Mouse (Mus musculus) forebrain, embryonic 11.5 days (tissue): ENCODE data around the gene Timp2. TPM values are rescaled to one million over a fixed set of nuclear protein-coding genes. Genes with fewer than 3 reads are reported as not detected.
"Not testable (repeated sequence)": the region's sequence is repeated elsewhere in the genome, so short reads cannot be mapped to it uniquely, and the experiment has no call there.

ENCODE experiments used
- ATAC-seq: fragments of 200-750 bp; cut with Nextera tagmentation; replicated peaks from 2 replicates; pipeline ENCODE4 v1.8.0; 2017; ENCODE audit warnings: moderate TSS enrichment; ENCODE audit not compliant: low FRiP score
- DNase-seq: peaks from one replicate; pipeline ENCODE4 v3.0.0-alpha.2; 2017; ENCODE audit warnings: low spot score
- H3K27ac ChIP-seq: fragments of 300-500 bp; sonication (generic); 2 replicates; pipeline ENCODE4 v1.5.1; 2014; ENCODE audit warnings: low read depth, low read length
- H3K27me3 ChIP-seq: fragments of 300-500 bp; sonication (generic); 2 replicates; pipeline ENCODE4 v1.6.1; 2014; ENCODE audit warnings: mild to moderate bottlenecking, low read length, mixed read lengths; ENCODE audit not compliant: control insufficient read depth, insufficient read depth
- H3K36me3 ChIP-seq: fragments of 300-500 bp; sonication (generic); 2 replicates; pipeline ENCODE4 v1.6.1; 2014; ENCODE audit warnings: mild to moderate bottlenecking, low read length, moderate library complexity, mixed read lengths; ENCODE audit not compliant: control insufficient read depth, insufficient read depth
- H3K4me1 ChIP-seq: fragments of 300-500 bp; sonication (generic); replicated peaks from 2 replicates; pipeline ENCODE4 v1.6.1; 2014; ENCODE audit warnings: low read length, mixed read lengths; ENCODE audit not compliant: control insufficient read depth, insufficient read depth
- H3K4me2 ChIP-seq: fragments of 300-500 bp; sonication (generic); 2 replicates; pipeline ENCODE4 v1.6.1; 2014; ENCODE audit warnings: low read depth, mild to moderate bottlenecking, low read length, moderate library complexity, mixed read lengths; ENCODE audit not compliant: severe bottlenecking
- H3K4me3 ChIP-seq: fragments of 300-500 bp; sonication (generic); 2 replicates; pipeline ENCODE4 v1.5.1; 2014; ENCODE audit warnings: low read depth, low read length
- H3K9ac ChIP-seq: fragments of 300-500 bp; sonication (generic); 2 replicates; pipeline ENCODE4 v1.6.1; 2014; ENCODE audit warnings: low read length
- H3K9me3 ChIP-seq: fragments of 300-500 bp; sonication (generic); 2 replicates; pipeline ENCODE4 v1.6.1; 2016; ENCODE audit warnings: low read length, mixed read lengths; ENCODE audit not compliant: control insufficient read depth
- WGBS: fragments of 180-500 bp; shearing (Covaris S2); extraction: QIAGEN DNeasy Blood & Tissue Kit; methylation state at CpG from one replicate; pipeline ENCODE4 v1.1.7; 2014; 5-methylcytosine and 5-hydroxymethylcytosine counted together
- polyA plus RNA-seq: library from polyadenylated mRNA; unstranded; fragments of >200 nt; fragmentation: Nextera tagmentation; extraction: Ambion mirVana; gene quantifications from 2 replicates; pipeline ENCODE4 v1.2.1, GENCODE M21; 2014

The Timp2 gene
- polyA plus RNA-seq, 1 experiment from 2014 or later = 48.0 TPM

DNA sequence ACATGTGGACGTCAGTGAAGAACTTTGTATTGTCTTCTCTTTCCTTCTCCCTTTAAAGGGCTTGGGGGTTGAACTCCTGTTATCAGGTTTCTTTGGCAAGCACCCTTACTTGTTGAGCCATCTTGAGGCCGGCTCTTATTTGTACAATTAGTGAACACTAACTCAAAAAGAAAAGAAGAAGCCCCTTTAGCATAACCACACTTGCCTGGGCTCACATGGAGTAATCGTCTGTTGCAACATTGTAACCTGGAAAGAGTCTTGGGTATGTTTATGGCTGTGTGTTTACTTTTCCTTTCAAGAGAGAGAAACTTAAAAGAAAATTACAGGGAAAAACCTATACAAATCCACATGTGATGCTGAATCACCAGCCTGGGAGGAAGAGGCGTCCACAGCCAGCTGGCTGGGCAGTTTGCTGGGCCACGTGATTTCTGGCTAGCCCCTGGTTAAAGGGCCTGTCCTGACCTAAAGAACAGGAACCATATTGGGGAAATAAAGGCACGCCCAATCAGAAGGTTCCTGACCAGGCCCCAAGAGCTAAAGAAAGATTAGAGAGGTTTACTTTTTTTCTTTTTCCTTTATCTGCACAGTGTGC is 43.3 kb downstream of the Timp2 start:
- H3K27ac ChIP-seq = no peak overlapping the region
- no peak overlapping the region for H3K4me3 ChIP-seq
- no peak for DNase-seq
- no peaks in the 10 kb centered on the region for H3K4me1 ChIP-seq
- peaks cover 4% of the 10 kb centered on the region for H3K36me3 ChIP-seq
- no peak overlapping the region for H3K4me2 ChIP-seq
- 79% methylated on average over 6 of the region's 6 CpGs for WGBS
- H3K9ac ChIP-seq = no peak overlapping the region
- H3K9me3 ChIP-seq = no peaks in the 10 kb centered on the region; the same call in 1 of the 2 replicates
- no peaks in the 10 kb centered on the region for H3K27me3 ChIP-seq
- no peak for ATAC-seq

DNA sequence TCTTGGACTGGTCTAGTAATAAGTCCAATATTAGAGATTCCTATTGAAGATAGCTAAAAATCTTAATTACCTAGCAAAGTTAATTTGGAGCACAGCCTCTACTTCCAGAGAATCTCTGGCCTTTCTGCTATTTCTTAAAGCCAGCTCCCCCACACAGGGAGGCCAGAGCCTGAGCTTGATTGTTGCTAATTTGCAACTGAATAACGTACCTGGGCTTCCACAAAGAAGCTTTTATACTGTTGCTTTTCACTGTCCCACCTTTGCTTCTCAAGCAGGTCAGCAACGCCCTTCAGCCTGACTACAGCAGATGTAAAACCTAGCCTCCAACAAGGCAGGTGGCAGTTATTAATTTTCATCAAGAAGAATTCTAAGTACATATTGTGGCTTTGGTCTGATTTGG is 47.6 kb downstream of the Timp2 start:
- not testable (repeated sequence) for ATAC-seq, H3K36me3 ChIP-seq, H3K4me1 ChIP-seq, H3K27ac ChIP-seq, H3K4me3 ChIP-seq, H3K9ac ChIP-seq, DNase-seq, H3K4me2 ChIP-seq, H3K9me3 ChIP-seq, H3K27me3 ChIP-seq
- 91% methylated on average over 2 of the region's 2 CpGs for WGBS

DNA sequence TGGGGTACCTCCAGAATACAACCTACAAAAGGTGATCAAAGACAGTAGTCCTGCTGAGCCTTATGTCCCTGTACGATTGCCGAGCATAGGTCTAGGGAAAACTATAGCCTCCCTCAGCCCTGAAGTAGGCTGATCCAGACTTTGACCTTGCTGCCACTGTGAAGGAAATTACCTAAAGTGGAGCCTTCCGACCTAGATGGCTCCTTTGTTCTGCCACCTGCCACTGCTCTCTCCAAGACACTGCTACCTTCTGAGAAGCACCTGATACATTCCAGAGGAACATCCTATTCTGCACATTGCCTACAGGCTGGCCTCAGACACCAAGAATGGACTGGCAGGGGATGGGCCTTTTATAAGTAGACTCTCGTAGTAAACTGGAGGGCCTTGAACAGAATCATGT is 51.6 kb downstream of the Timp2 start:
- H3K9me3 ChIP-seq, H3K4me2 ChIP-seq, H3K36me3 ChIP-seq, H3K9ac ChIP-seq, H3K4me1 ChIP-seq, H3K27ac ChIP-seq, ATAC-seq, DNase-seq, H3K4me3 ChIP-seq, H3K27me3 ChIP-seq: not testable (repeated sequence)
- 96% methylated on average over 4 of the region's 4 CpGs for WGBS

DNA sequence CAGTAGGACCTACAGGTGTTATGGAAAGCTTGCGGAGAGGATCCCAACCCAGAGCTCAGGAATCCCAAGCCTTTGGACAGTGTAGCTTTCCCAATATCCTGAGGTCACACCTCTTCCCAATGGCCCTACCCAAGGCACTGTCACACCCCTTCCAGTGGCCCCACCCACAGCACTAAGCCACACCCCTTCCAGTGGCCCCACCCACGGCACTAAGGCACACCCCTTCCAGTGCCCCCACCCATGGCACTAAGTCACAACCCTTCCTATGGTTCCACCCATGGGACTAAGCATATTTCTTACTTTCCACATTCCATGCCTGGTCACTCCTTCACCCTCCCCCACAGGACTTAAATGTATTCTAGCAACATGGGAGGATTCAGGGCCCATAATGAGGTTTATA is 56.7 kb downstream of the Timp2 start:
- Histone ChIP-seq H3K36me3 (no peaks in the 10 kb centered on the region), H3K27me3 (no peaks in the 10 kb centered on the region), H3K9me3 (no peaks in the 10 kb centered on the region), H3K9ac (no peak overlapping the region), H3K4me2 (no peak overlapping the region), H3K27ac (no peak overlapping the region), H3K4me3 (no peak overlapping the region), H3K4me1 (no peaks in the 10 kb centered on the region)
- DNase-seq (no peak), ATAC-seq (no peak)
- WGBS = 81% methylated on average over 2 of the region's 2 CpGs

DNA sequence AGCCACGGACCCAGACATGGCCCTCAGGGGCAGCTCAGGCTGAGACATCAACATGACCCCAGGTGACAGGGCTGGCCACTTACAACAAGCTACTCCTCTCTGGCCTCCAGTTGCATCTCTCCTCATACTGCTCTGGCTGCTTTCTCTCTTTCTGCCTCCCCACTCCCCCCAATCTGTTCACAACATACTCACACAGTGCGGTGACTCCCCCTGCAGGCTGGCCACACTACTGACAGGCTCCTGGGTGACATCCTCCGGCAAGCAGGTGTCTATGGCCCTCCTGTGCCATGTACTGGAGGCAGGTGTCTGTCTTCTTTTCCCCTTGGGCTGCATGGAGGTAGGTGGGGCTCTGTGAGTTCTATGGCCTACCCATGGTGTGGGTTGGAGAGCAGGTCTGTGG is 57.6 kb downstream of the Timp2 start:
- Histone ChIP-seq H3K36me3 (no peaks in the 10 kb centered on the region), H3K9me3 (no peaks in the 10 kb centered on the region), H3K4me3 (no peak overlapping the region), H3K4me2 (no peak overlapping the region), H3K4me1 (no peaks in the 10 kb centered on the region), H3K27ac (no peak overlapping the region), H3K9ac (no peak overlapping the region), H3K27me3 (no peaks in the 10 kb centered on the region)
- 74% methylated on average over 3 of the region's 3 CpGs for WGBS
- DNase-seq (no peak), ATAC-seq (no peak)

DNA sequence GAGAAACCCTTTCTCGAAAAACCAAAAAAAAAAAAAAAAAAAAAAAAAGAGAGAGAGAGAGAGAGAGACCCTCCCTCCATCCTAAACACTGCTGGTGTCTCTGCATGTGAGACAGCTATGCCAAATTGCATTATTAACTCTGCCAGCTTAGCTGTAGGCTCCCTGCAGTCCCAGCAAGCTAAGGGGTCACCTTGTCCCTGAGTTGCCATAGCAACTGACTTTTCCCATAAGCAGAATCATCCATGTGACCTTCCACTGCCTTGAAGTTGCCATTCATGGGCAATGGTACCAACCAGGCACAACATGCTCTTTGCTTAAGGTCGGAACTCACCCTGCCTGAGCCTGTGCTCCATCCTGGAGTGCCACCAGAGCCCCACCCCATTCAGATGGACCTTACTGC is 60.5 kb downstream of the Timp2 start:
- Histone ChIP-seq H3K9ac (no peak overlapping the region), H3K4me1 (no peaks in the 10 kb centered on the region), H3K27me3 (no peaks in the 10 kb centered on the region), H3K27ac (no peak overlapping the region), H3K9me3 (no peaks in the 10 kb centered on the region), H3K36me3 (no peaks in the 10 kb centered on the region), H3K4me3 (no peak overlapping the region), H3K4me2 (no peak overlapping the region)
- DNase-seq (no peak), ATAC-seq (no peak)
- 72% methylated on average over 2 of the region's 2 CpGs for WGBS

DNA sequence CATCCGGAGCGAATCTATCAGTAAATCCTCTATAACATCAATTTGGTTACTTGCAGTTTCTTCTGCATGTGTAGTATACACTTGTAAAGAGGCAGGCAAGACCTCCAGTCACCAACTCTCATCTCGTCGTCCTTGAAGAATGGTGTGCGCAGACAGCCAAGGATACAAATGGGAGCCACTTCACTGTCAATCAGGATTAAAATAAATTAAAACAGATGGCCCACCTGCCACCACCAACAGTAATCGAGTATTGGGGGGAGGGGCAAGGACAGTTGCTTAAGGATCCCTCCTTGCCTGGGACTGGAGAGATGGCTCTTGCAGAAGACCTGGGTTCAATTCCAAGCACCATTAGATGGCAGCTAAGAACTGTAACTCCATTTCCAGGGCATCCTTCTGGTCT is 62.9 kb downstream of the Timp2 start:
- no peak overlapping the region for H3K4me2 ChIP-seq
- no peak overlapping the region for H3K27ac ChIP-seq
- WGBS = 58% methylated on average over 6 of the region's 6 CpGs
- H3K36me3 ChIP-seq = no peaks in the 10 kb centered on the region
- no peaks in the 10 kb centered on the region for H3K9me3 ChIP-seq
- ATAC-seq = no peak
- no peaks in the 10 kb centered on the region for H3K27me3 ChIP-seq
- no peak for DNase-seq
- no peak overlapping the region for H3K4me3 ChIP-seq
- H3K9ac ChIP-seq = no peak overlapping the region
- peaks cover 6% of the 10 kb centered on the region; the same call in 1 of the 2 replicates for H3K4me1 ChIP-seq

DNA sequence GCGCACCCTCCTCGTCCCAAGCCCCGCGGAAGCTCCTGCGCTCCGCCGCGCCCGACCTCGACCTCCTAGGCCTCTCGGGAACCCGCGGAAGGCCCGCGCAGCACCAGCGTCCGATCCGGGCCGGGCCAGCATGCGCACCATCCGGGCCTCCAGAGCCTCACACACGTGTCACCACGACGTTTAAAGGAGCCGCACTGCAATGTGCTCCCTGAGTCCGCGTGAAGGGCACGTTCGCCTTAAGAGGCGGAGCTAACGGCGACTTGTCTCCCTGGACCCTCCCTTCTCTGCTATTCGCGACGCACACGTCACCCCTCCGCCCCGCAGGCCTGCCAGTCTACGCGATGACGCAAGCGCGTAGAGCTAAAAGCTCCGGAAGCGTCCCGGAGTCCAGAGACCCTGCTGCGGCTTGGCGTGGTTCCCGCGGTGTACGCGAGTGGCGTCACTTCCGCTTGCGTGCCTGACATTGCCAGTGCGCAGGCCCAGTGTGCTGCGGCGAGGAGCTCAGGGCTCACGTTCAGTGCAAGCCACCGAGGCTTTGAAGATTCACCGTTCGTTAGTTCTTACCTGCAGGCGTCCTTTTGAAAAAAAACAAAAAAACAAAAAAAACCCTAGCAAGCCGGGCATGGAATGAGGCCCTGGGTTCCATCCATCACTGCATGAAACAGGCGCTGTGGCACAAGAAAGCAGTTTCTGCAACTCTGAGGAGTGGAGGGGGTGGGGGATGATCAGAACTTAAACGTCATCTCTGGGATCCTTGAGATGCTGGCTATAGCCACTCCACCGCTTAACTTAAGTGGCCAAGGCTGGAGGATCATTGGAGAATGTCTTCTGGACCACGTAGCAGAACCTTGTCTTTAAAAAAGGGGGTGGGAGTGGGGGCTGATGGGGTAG is 65.3 kb downstream of the Timp2 start, which contains the start of gene Usp36:
Gene Usp36 (minus strand): TSS at position 246 of the 891 bp plus-strand sequence.
- peak within 1 kb of the TSS; percentile 88 for H3K4me3 ChIP-seq
- no peaks in the 10 kb centered on the region for H3K27me3 ChIP-seq
- WGBS = 1% methylated on average over 68 of the region's 68 CpGs
- H3K9me3 ChIP-seq = no peaks in the 10 kb centered on the region
- peak within 1 kb of the TSS; percentile 71 for H3K4me2 ChIP-seq
- H3K36me3 ChIP-seq = peaks cover 3% of the 10 kb centered on the region; the same call in 1 of the 2 replicates
- H3K4me1 ChIP-seq = peaks cover 6% of the 10 kb centered on the region; the same call in 1 of the 2 replicates
- ATAC-seq (peak; percentile 99), DNase-seq (peak; percentile 100)
- H3K27ac ChIP-seq = peak within 1 kb of the TSS; percentile 42; the same call in 1 of the 2 replicates
- peak within 1 kb of the TSS; percentile 82 for H3K9ac ChIP-seq
